Mouse (Mus musculus) heart, postnatal 0 days (tissue): ENCODE data around the gene Plcb4.

Experiments used
- CTCF ChIP-seq: IDR thresholded peaks from 2 replicates; pipeline ENCODE4 v1.5.1; 2016; ENCODE audit warnings: antibody characterized with exemption, control low read depth, low read depth
- EP300 ChIP-seq: IDR thresholded peaks from 2 replicates; pipeline ENCODE4 v1.6.1; 2016; ENCODE audit warnings: antibody characterized with exemption, low read depth

DNA sequence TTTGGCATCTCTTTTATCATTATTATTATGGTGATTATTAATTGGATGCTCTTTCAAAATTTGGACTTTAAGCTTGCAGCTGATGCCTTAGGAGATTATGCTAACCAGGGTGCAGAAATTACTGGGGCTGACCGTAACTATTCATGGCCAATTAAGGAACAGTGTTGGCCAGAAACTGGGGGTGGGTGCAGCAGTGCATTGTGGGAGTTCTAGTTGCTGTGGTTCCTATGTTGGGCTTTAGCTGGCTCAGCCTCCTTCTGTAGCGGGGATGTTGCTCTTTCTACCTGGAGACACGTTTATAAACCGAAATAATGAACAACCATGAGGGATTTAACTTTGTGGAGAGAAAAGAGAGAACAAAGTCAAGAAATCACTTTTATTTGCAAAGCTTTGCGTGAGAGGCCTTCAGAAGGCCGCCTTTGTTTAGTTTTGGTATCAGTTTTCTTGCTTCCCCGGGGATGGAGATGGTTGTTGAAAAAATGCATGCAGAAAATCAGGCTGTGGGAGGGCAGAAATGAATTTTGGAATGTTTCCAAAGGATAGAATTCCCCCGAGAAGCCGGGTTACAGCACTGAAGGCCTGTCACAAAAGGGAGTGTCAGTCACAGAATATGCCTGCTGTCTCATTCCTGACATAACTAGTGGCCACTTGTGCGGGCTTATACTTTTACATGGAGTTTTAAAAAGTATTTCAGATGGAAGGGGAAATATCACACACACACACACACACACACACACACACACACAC lies 84.3 kb downstream of the Plcb4 start:
- TF ChIP-seq CTCF (no peak), EP300 (no peak)
